Mouse (Mus musculus) kidney, embryonic 14.5 days (tissue): Measurements from ENCODE around the gene Stam. TPM values are rescaled to one million over a fixed set of nuclear protein-coding genes. Genes with fewer than 3 reads are reported as not detected.

Source experiments
- ATAC-seq: fragments of 200-750 bp; cut with Nextera tagmentation; 2 replicates; pipeline ENCODE4 v1.8.0; 2017; ENCODE audit warnings: moderate number of reproducible peaks, mild to moderate bottlenecking, moderate TSS enrichment, moderate library complexity; ENCODE audit not compliant: low FRiP score, low TSS enrichment
- H3K27ac ChIP-seq: fragments of 300-500 bp; sonication (generic); 2 replicates; pipeline ENCODE4 v1.5.1; 2014; ENCODE audit warnings: low read depth, mild to moderate bottlenecking, low read length, moderate library complexity, mixed read lengths
- H3K27me3 ChIP-seq: fragments of 300-500 bp; sonication (generic); 2 replicates; pipeline ENCODE4 v1.6.1; 2014; ENCODE audit warnings: mild to moderate bottlenecking, low read length; ENCODE audit not compliant: control insufficient read depth, insufficient read depth
- H3K36me3 ChIP-seq: fragments of 300-500 bp; sonication (generic); 2 replicates; pipeline ENCODE4 v1.6.1; 2014; ENCODE audit warnings: low read length, mixed read lengths; ENCODE audit not compliant: control insufficient read depth, insufficient read depth
- H3K4me1 ChIP-seq: fragments of 300-500 bp; sonication (generic); 2 replicates; pipeline ENCODE4 v1.6.1; 2014; ENCODE audit warnings: low read length, mixed read lengths; ENCODE audit not compliant: control insufficient read depth, insufficient read depth
- H3K4me2 ChIP-seq: fragments of 300-500 bp; sonication (generic); replicated peaks from 2 replicates; pipeline ENCODE4 v1.6.1; 2014; ENCODE audit warnings: low read depth, mild to moderate bottlenecking, low read length
- H3K4me3 ChIP-seq: fragments of 300-500 bp; sonication (generic); 2 replicates; pipeline ENCODE4 v1.5.1; 2014; ENCODE audit warnings: mild to moderate bottlenecking, low read length
- H3K9ac ChIP-seq: fragments of 300-500 bp; sonication (generic); 2 replicates; pipeline ENCODE4 v1.6.1; 2014; ENCODE audit warnings: low read depth, mild to moderate bottlenecking, low read length, moderate library complexity
- H3K9me3 ChIP-seq: fragments of 300-500 bp; sonication (generic); 2 replicates; pipeline ENCODE4 v1.6.1; 2016; ENCODE audit warnings: low read length; ENCODE audit not compliant: control insufficient read depth
- WGBS: fragments of 180-500 bp; shearing (Covaris S2); extraction: QIAGEN DNeasy Blood & Tissue Kit; methylation state at CpG from one replicate; pipeline ENCODE4 v1.1.7; 2014; 5-methylcytosine and 5-hydroxymethylcytosine counted together
- polyA plus RNA-seq: library from polyadenylated mRNA; unstranded; fragments of >200 nt; fragmentation: Nextera tagmentation; extraction: Ambion mirVana; gene quantifications from 2 replicates; pipeline ENCODE4 v1.2.1, GENCODE M21; 2014

Stam gene
- polyA plus RNA-seq, 1 experiment from 2014 or later = 64.7 TPM

DNA sequence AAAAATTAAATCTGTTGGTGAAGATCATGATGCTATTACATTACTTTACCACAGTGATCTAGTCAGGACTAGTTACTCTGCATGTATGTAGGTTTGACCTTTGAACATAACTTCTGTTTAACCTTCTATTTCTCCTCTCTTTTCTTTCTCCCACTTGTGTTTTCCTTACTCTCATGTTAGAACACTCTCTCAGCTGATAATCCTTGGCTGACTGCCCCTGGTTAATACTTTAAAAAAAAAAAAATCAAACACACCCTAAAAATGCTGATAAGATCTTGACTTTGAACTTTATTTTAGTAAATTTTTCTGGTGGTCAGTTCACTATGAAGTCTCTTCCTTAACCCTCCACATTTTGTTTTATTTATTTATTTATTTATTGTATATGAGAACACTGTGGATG lies 26.6 kb downstream of the Stam start:
- no peak overlapping the region for H3K9ac ChIP-seq
- H3K4me1 ChIP-seq = no peaks in the 10 kb centered on the region
- H3K4me2 ChIP-seq = no peak overlapping the region
- H3K9me3 ChIP-seq = no peaks in the 10 kb centered on the region
- H3K27me3 ChIP-seq = no peaks in the 10 kb centered on the region
- ATAC-seq = no peak
- H3K27ac ChIP-seq = no peak overlapping the region
- no peak overlapping the region for H3K4me3 ChIP-seq
- no peaks in the 10 kb centered on the region; the same call in 1 of the 2 replicates for H3K36me3 ChIP-seq

DNA sequence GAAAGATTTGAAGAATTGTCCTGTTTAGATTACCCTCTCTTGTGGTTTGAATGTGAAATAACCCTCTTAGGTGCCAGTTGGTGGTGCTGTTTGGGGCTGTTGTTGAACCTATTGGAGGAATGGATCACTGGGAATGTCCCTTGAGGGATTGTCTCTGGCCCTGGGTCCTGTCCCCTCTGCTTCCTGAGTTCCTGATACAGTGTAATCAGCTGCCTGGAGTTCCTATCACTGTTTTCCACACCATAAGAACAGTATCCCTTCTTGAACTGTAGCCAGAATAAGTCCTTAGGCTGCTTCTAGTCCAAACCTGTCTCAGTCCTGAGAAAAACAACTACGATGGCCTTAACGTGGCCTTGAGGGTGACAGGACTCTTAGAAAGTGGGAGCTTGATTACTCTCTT lies 28.7 kb downstream of the Stam start:
- Histone ChIP-seq H3K4me1 (no peaks in the 10 kb centered on the region), H3K9ac (no peak overlapping the region), H3K36me3 (no peaks in the 10 kb centered on the region; the same call in 1 of the 2 replicates), H3K27me3 (no peaks in the 10 kb centered on the region), H3K4me2 (no peak overlapping the region), H3K9me3 (no peaks in the 10 kb centered on the region), H3K27ac (no peak overlapping the region), H3K4me3 (no peak overlapping the region)
- WGBS = 84% methylated on average over 2 of the region's 2 CpGs
- ATAC-seq = no peak

DNA sequence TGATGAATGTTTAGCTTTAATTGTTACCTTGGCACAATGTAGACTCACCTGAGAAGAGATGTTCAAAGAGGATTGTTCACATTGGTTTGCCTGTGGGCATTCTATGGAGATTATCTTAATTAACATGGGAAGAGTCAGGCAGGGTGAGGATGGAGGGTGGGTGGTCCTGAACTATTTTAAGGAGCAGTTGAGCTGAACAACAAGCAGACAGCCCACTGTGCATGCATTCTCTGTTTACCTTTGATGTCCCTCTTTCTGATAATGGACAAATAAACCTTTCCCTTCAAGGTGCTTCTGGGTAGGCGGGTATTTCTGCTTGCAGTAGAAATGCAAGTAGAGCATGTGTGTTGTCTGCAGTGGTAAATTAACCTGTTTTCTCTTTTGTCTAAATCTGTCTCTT lies 30.0 kb downstream of the Stam start:
- Histone ChIP-seq H3K4me1 (no peaks in the 10 kb centered on the region), H3K36me3 (no peaks in the 10 kb centered on the region; the same call in 1 of the 2 replicates), H3K4me2 (no peak overlapping the region), H3K27me3 (no peaks in the 10 kb centered on the region), H3K27ac (no peak overlapping the region), H3K9me3 (no peaks in the 10 kb centered on the region), H3K9ac (no peak overlapping the region), H3K4me3 (no peak overlapping the region)
- ATAC-seq = no peak
- WGBS = 87% methylated on average over 1 of the region's 1 CpGs

DNA sequence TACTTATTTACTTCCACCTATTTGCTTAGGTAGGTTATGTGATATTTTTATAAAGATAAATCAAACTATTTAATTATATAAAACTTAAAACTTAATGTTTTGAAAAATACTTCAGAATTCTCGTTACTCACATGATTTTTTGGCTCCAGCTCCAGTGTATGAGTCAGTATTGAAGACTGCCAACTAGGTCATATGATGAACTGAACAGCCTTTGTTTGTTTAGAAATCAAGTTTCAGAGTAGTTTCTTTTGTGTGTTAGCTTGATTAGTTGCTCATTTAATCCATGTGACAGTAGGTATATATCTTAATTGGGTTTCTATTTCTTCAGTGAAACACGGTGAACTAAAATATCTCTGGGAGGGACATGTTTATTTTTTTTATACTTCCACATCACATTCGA lies 33.8 kb downstream of the Stam start:
- Histone ChIP-seq H3K4me1 (no peaks in the 10 kb centered on the region), H3K27me3 (no peaks in the 10 kb centered on the region), H3K36me3 (no peaks in the 10 kb centered on the region; the same call in 1 of the 2 replicates), H3K4me2 (no peak overlapping the region), H3K4me3 (no peak overlapping the region), H3K9me3 (no peaks in the 10 kb centered on the region), H3K27ac (no peak overlapping the region), H3K9ac (no peak overlapping the region)
- WGBS = 68% methylated on average over 3 of the region's 3 CpGs
- ATAC-seq = no peak

DNA sequence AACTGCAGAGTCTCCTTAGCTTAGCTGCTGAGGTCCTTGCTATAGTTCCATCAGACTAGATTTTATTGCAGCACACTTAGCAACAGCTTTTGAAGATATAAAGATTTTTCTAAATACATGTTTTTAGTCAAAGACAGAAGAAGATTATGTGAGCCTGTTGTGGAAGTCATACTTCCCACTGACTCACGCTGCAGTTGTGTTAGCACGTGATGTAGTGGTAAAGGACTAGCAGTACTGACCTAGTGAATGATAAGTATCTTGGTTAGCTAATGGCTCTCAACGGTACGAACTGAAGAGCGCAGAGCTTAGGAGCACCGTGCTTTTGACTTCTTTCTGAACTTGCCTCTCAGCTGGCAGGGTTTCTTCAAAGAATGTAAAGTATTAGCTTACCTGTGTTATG lies 52.5 kb downstream of the Stam start:
- no peak for ATAC-seq
- Histone ChIP-seq H3K4me2 (no peak overlapping the region), H3K36me3 (peaks cover 18% of the 10 kb centered on the region; the same call in 1 of the 2 replicates), H3K4me1 (no peaks in the 10 kb centered on the region), H3K9ac (no peak overlapping the region), H3K4me3 (no peak overlapping the region), H3K27me3 (no peaks in the 10 kb centered on the region), H3K27ac (no peak overlapping the region), H3K9me3 (no peaks in the 10 kb centered on the region)
- 83% methylated on average over 6 of the region's 6 CpGs for WGBS

DNA sequence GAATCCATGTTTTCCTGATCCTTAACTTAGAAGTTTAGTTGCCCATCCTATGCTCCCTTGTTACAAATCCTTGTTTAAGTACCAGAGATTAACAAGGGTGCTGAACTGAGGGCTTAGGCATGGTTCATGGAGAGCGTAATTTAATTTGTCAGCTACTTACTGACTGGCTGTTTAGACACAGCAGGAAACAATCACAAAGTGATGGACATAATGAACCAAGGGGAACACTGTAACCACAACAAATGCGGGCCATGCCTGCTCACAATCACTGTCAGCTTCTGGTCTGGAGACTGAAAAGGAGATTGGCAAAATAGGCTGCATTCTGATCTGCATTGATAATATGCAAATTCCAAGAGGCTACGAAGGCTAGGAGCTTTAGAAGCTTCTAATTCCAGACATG lies 53.7 kb downstream of the Stam start:
- no peaks in the 10 kb centered on the region for H3K9me3 ChIP-seq
- H3K27ac ChIP-seq = no peak overlapping the region
- WGBS = 72% methylated on average over 3 of the region's 3 CpGs
- ATAC-seq = no peak
- no peak overlapping the region for H3K4me3 ChIP-seq
- H3K27me3 ChIP-seq = no peaks in the 10 kb centered on the region
- peaks cover 26% of the 10 kb centered on the region; the same call in 1 of the 2 replicates for H3K36me3 ChIP-seq
- H3K4me1 ChIP-seq = no peaks in the 10 kb centered on the region
- H3K9ac ChIP-seq = no peak overlapping the region
- no peak overlapping the region for H3K4me2 ChIP-seq

DNA sequence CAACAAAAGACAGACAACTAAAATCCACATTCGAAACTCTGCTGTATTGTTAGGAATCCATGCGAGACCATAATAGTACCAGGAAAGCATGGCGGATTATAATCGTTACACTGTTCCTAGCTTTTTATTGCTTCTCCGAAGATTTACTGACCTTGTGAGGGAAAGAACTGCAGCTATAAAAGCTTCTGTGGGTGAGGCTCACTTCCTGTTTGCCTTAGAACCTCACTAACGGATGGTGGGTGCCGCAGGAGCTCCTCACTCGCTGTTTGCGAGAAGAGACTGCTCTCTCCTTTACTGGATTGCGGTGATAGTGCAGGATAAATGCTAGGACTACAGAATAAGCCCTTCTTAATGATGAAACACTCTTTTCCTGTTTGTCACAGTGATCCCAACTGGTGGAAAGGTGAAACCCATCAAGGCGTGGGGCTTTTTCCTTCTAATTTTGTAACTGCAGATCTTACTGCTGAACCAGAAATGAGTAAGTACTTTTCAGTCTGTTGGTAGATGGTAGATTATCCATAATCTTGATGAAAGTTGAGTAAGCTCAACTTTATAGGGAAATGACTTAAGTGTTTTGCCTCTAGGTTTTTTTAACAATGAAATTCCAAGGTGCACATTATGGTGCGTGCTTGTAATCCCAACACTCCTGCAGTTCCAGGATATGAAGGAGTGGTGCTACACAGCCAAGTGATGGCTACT lies 56.9 kb downstream of the Stam start:
- H3K27ac ChIP-seq = no peak overlapping the region
- no peak for ATAC-seq

DNA sequence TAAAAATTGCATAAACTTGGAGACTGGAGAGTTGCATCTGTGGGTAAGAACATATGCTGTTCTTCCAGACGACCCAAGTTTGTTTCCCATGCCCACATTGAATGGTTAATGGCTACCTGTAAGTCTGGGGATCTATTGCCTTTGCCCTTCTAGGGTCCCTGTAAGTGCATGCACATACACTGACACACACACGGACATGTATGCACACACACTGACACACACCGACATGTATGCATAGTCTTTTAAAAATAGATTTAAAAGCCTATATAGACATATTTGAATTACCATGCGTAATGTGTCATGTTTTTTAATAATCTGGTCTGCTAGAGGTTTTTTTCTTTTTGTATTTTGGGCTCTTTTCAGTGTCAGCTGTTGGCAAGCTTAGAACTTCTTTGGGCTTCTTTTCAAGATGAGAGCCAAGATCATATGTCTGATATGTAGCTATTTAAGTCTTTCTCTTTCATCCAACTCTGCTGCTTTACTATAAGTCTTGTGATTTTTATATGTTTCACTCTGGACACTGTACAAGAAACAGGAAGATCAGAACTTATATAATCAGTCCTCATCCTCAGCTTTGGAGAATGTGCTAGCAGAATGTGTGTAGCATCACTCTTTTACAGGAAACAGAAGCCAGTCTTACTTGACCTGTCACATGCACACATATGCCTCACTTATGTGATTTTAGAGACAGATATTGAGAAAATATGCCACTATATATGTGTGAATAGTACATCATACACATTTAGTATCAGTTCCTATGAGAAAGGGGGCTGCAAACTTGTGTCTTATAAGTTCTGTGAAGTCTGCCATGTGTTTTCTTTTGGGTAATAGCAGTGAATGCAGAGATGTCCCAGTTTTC lies 58.8 kb downstream of the Stam start:
- Histone ChIP-seq H3K27ac (no peak overlapping the region), H3K27me3 (no peaks in the 10 kb centered on the region), H3K9ac (no peak overlapping the region), H3K4me3 (no peak overlapping the region), H3K4me1 (no peaks in the 10 kb centered on the region), H3K9me3 (no peaks in the 10 kb centered on the region), H3K36me3 (peaks cover 25% of the 10 kb centered on the region; the same call in 1 of the 2 replicates), H3K4me2 (no peak overlapping the region)
- 89% methylated on average over 4 of the region's 4 CpGs for WGBS
- ATAC-seq = no peak

More for the DNA sequence above, 56.9 kb downstream of the Stam start:
- H3K9ac ChIP-seq = no peak overlapping the region
- H3K27me3 ChIP-seq = no peaks in the 10 kb centered on the region
- H3K4me3 ChIP-seq = no peak overlapping the region
- H3K4me2 ChIP-seq = no peak overlapping the region
- no peaks in the 10 kb centered on the region for H3K4me1 ChIP-seq
- H3K36me3 ChIP-seq = peaks cover 27% of the 10 kb centered on the region; the same call in 1 of the 2 replicates
- no peaks in the 10 kb centered on the region for H3K9me3 ChIP-seq
- WGBS = 46% methylated on average over 12 of the region's 12 CpGs

DNA sequence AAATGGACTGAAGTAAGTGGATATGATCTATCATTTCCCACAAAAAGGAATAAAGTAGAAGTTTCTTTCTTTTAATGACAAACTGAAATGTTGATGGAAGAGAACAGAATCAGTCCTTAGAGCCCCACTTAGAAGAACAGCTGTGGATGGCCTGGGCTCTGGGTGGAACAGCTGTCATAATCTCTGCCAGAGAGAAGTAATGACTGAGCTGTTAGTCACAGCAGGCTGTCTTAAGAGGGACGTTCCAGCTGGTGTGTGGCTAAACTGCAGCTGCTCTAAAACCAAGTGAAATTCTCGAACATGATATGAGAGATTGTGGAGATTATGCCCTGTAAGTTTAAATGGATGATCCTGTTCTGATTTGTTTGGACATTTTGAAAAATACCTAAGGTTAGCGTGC lies 63.0 kb downstream of the Stam start:
- Histone ChIP-seq H3K27ac (no peak overlapping the region), H3K27me3 (no peaks in the 10 kb centered on the region), H3K4me2 (no peak overlapping the region), H3K36me3 (peaks cover 22% of the 10 kb centered on the region), H3K9ac (no peak overlapping the region), H3K9me3 (no peaks in the 10 kb centered on the region), H3K4me3 (no peak overlapping the region), H3K4me1 (no peaks in the 10 kb centered on the region)
- WGBS = 79% methylated on average over 3 of the region's 3 CpGs
- no peak; the same call in 1 of the 2 replicates for ATAC-seq
